Mouse (Mus musculus) B cell, adult (primary cell): ENCODE measurements around the gene Lingo4. TPM values are rescaled to one million over a fixed set of nuclear protein-coding genes. Genes with fewer than 3 reads are reported as not detected.

ENCODE experiments used
- total RNA-seq: library from RNA; stranded (reverse); gene quantifications from 4 replicates; pipeline ENCODE4 v1.2.4, GENCODE M21; 2023; ENCODE audit not compliant: inconsistent age

Gene Lingo4
- total RNA-seq = not detected in 4 replicates

DNA sequence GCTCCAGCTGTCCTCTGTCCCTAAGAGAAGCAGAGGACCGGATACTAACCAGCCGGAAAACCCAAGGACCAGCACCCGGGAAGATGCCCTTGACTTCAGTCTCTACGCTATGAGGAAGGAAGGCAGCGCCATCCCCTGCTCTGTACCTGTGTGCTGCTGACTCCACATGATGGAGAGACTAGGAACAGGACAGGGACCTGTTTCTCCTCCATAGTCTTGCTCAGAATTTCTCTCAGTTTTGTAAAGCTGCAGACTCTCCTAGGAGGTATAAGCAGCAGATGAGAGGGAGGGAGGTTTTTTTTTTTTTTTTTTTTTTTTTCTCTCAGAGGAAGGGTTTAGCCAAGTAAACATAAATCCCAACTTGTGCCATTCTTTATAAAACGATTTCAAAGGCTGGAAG is at the start of gene Lingo4:
Gene Lingo4, plus strand, starts transcription at position 301 of the 400 bp plus-strand sequence.

DNA sequence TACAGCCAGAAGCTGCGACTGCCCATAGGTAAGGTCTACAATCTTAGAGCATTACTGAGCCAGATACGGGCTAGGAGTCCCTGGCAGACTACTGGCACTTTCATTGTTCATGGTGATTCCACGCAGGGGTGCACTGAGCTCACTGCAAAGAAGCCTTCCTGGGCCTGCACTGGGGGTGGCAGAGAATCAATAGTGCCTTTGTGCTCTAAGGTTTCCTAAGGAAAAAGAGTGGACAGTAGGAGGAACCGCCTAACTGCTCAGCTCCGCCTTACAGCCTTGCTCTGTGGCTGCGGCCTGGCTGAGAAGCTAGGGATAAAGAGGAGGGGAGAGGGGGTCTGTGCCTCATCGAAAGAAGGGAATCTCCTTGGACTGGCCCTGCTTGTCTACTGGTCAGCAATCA is 36.2 kb upstream of the Lingo4 start, which contains the start of gene C2cd4d:
Gene C2cd4d, plus strand, starts transcription at position 301 of the 400 bp plus-strand sequence.

DNA sequence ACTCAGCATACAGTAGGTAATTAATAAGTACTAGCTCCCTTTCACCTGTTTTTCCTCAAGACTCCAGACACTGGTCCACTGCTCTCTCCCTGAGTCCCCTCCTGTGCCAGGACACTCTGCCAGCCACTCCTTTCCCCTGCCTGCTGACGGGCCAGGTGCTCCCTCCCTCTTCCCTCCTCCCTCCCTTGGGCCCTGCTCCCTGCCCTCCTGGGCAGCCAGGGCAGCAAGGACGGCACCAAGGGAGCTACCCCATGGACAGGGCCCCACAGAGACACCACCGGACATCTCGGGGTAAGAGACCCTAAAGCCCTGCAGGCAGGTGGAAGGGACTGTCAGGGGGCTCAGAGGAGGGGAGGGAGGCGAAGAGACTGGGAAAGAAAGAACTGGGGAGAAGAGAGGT is 25.7 kb upstream of the Lingo4 start, which contains the start of gene Rorc:
Gene Rorc, plus strand, starts transcription at position 154 of the 400 bp plus-strand sequence.

DNA sequence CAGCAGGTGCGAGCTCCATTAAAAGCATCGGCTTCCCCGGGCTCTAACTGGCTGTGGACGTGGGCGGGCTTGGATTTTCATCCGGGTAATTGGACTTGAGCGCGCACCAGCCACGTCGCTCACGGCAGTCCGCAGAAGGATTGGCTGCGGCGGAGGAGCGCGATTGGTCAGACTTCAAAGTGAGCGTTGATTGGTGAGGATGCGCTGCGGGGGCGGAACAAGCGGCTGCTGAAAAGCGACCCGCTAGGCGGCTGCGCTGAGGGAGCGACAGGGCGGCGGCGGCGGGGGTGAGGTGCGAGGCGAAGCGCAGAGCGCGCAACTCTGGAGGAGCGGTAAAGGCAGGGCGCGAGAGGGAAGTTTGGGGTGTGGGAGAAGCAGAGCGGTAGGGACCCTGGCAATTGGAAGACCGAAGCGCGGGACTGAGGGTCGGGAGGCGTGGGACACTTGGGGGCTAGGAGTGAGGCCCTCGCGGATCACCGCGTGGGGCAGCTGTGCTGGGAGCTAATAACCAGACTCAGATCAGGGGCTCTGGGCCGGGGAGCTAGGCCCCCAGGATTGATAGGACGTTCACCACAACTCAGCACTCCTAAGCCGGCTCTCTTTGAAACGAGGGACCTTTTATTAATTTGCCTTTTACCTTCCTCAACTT is 14.8 kb downstream of the Lingo4 start, which contains the start of gene Tdrkh:
Gene Tdrkh, plus strand, starts transcription at position 243 of the 649 bp plus-strand sequence.

DNA sequence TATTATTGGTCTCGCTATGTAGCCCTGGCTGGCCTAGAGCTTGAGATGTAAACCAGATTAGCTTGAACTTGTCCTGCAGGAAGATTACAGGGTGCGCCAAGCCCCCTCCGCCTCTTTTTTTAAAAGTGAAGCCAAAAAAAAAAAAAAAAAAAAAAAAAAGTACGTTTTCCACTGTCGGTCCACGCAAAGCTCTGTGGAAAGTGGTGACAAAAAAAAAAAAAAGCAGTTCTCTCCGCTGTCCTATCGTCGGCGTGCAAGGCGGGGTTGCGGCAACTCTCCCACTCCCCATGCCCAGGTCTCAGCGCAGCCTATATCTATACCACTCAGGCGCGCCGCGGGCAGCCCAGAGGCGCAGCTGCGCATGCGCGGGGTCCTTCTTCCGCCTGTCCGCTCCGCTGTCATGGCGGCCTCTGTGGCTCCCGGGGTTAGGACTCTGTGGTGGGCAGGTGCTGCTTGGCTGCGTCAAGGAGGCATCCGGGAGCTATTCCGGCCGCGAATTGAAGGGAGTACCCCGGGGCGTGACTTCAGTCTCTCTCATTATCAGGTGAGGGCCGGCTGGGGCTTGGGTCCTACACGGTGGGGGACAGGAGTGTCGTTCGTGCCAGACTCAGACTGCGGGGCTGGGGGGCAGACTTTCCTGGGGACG is 44.8 kb downstream of the Lingo4 start, which contains the start of gene Mrpl9:
Gene Mrpl9, plus strand, starts transcription at position 368 of the 646 bp plus-strand sequence.

DNA sequence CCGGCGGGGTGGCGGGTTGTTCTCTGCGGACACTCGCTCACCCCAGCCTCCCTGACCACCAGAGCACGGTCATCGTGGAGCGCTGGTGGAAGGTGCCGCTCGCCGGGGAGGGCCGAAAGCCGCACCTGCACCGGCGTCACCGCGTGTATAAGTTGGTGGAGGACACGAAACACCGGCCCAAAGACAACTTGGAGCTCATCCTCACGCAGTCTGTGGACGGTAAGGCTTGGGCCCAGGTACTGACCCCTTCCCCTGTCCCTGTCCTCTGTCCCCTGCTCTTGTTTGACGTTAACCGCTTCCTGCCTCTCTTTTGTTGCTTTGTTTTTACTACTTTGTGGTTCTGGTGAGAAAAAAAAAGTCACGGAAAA is 45.3 kb downstream of the Lingo4 start, which contains the start of gene Oaz3:
Gene Oaz3, minus strand, starts transcription at position 319 of the 368 bp plus-strand sequence.

Other genes with a start within 250 kb of the Lingo4 start
- not detected in 4 replicates for gene Gm10696, start 220.3 kb upstream of the Lingo4 start, total RNA-seq
- not detected in 4 replicates for gene Gm5286, start 201.8 kb upstream of the Lingo4 start, total RNA-seq
- not detected in 4 replicates for gene Gm4778, start 134.5 kb upstream of the Lingo4 start, total RNA-seq
- 1.6 to 2.8 TPM (median 2.1 TPM) in 4 replicates for gene Them4, start 88.4 kb upstream of the Lingo4 start, total RNA-seq
- gene Them5, start 56.4 kb upstream of the Lingo4 start, total RNA-seq = not detected in 4 replicates
- not detected in 4 replicates for gene C2cd4d, start 36.1 kb upstream of the Lingo4 start, total RNA-seq
- not detected in 4 replicates for gene Rorc, start 25.7 kb upstream of the Lingo4 start, total RNA-seq
- gene Tdrkh, start 14.8 kb downstream of the Lingo4 start, total RNA-seq = 1.0 to 2.6 TPM (median 1.6 TPM) in 4 replicates
- gene Mrpl9, start 44.8 kb downstream of the Lingo4 start, total RNA-seq = 23.6 to 37.1 TPM (median 34.1 TPM) in 4 replicates
- gene Oaz3, start 45.4 kb downstream of the Lingo4 start, total RNA-seq = not detected in 4 replicates
- gene Celf3, start 79.8 kb downstream of the Lingo4 start, total RNA-seq = not detected in 4 replicates
- not detected in 4 replicates for gene Riiad1, start 81.8 kb downstream of the Lingo4 start, total RNA-seq
- 27.5 to 36.4 TPM (median 30.2 TPM) in 4 replicates for gene Snx27, start 184.2 kb downstream of the Lingo4 start, total RNA-seq
- gene Gm10972, start 244.6 kb downstream of the Lingo4 start, total RNA-seq = not detected in 4 replicates